Comparison of ENCODE assay signal across 10 mouse cellular contexts in the genomic region with DNA sequence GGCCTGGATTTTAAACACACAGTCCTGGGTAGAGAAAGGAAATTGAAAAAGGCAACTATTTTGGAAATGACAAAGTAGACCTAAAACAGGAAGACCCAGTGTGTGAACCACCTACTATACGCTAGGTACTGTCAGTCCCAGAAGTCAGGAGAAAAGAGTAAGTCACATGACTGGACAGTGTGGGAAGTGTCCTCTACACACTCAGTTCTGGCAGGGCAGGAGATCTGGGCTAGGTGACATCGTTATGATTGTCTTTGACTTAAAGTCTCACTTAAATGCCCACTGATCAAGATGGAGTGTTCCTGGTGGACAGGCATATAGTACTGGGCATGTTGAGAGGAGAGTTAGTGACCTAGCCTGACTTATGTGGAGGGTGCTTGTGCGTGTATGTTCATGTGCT. TPM values are rescaled to one million over a fixed set of nuclear protein-coding genes. Genes with fewer than 3 reads are reported as not detected.
A peak's percentile ranks its signal among the peaks of the same experiment; 100 is the strongest.
DNase-seq lines count a peak whose midpoint lies in the region; ATAC-seq and TF ChIP-seq lines count a peak whose summit lies in the region.
"Had no signal": no experiment of that assay in that cellular context is flagged by ENCODE, and none has a peak within 500 bp of the region (broad histone marks: within the 10 kb centered on the region; RNA-seq: fewer than 3 reads in every experiment).

No protein-coding gene starts in this region.

- no peak overlapping the region for H3K9ac ChIP-seq in kidney, embryonic 14.5 days (ENCODE audit: low read depth, low read length)
- H3K9ac ChIP-seq in MEL (ENCODE audit: control insufficient read depth, low read depth, low read length, poor library complexity, severe bottlenecking) = no peak overlapping the region

- WGBS in kidney, embryonic 14.5 days = 93% methylated on average over 3 of the region's 3 CpGs
- 95% methylated on average over 3 of the region's 3 CpGs for WGBS in limb, embryonic 10.5 days

- no peak for ATAC-seq in kidney, embryonic 14.5 days (ENCODE audit: low FRiP score, low TSS enrichment)
- no peak for ATAC-seq in CD4-positive, CD25-positive, alpha-beta regulatory T cell, adult 4 months

- peaks cover 49% of the 10 kb centered on the region for H3K4me1 ChIP-seq in kidney, embryonic 14.5 days (ENCODE audit: control insufficient read depth, insufficient read depth, low read length)
- H3K4me1 ChIP-seq in MEL (ENCODE audit: control insufficient read depth in 1 of 2, insufficient read depth in 2 of 2, low read length in 2 of 2) = peaks cover 19 to 60% of the 10 kb centered on the region in 2 experiments
- H3K4me1 ChIP-seq in brown adipose tissue, adult 24 weeks (ENCODE audit: control insufficient read depth, insufficient read depth, insufficient read length, low read length) = peaks cover 30% of the 10 kb centered on the region
- peaks cover 65% of the 10 kb centered on the region for H3K4me1 ChIP-seq in limb, embryonic 10.5 days

- H3K27ac ChIP-seq in kidney, embryonic 14.5 days (ENCODE audit: low read depth, low read length) = peak overlapping the region; percentile 81; the same call in 1 of the 2 replicates
- no peak overlapping the region for H3K27ac ChIP-seq in MEL (ENCODE audit: control insufficient read depth, low read depth, low read length)
- H3K27ac ChIP-seq in brown adipose tissue, adult 24 weeks (replicated peaks; ENCODE audit: low read depth, low read length) = peak overlapping the region; percentile 71
- peak overlapping the region; percentile 82 for H3K27ac ChIP-seq in limb, embryonic 10.5 days

- no peaks in the 10 kb centered on the region for H3K27me3 ChIP-seq in kidney, embryonic 14.5 days (ENCODE audit: control insufficient read depth, insufficient read depth, low read length)
- H3K27me3 ChIP-seq in MEL (ENCODE audit: control insufficient read depth in 1 of 2, insufficient read depth in 2 of 2, low read length in 2 of 2) = no peaks in the 10 kb centered on the region
- H3K27me3 ChIP-seq in limb, embryonic 10.5 days (ENCODE audit: low read depth, poor library complexity, severe bottlenecking) = peaks cover 29% of the 10 kb centered on the region

- DNase-seq in kidney, postnatal 14 days = no peak
- no peak for DNase-seq in MEL (ENCODE audit: low read depth, low spot score)
- no peak for DNase-seq in limb, embryonic 10.5 days (ENCODE audit: low spot score)
- DNase-seq in adrenal gland, postnatal 14 days = no peak
- DNase-seq: cerebellum, adult 18-20 months; thymus, postnatal 4 days had no signal

- no peak overlapping the region for H3K4me3 ChIP-seq in kidney, embryonic 14.5 days (ENCODE audit: low read length)
- H3K4me3 ChIP-seq in MEL (ENCODE audit: control insufficient read depth in 1 of 2, insufficient read depth in 1 of 2, low read depth in 2 of 2, low read length in 2 of 2) = no peak overlapping the region
- peak overlapping the region; percentile 1 for H3K4me3 ChIP-seq in brown adipose tissue, adult 24 weeks (ENCODE audit: insufficient read depth, low read depth, low read length)
- H3K4me3 ChIP-seq in limb, embryonic 10.5 days = no peak overlapping the region
- H3K4me3 ChIP-seq: midbrain, embryonic 10.5 days had no signal

- peaks cover 4% of the 10 kb centered on the region; the same call in 1 of the 2 replicates for H3K36me3 ChIP-seq in kidney, embryonic 14.5 days (ENCODE audit: control insufficient read depth, insufficient read depth, low read length)
- H3K36me3 ChIP-seq in MEL (ENCODE audit: control insufficient read depth in 1 of 2, insufficient read depth in 2 of 2, low read length in 2 of 2) = peaks cover 0 to 49% of the 10 kb centered on the region in 2 experiments; a peak in 2 of 4 replicates
- H3K36me3 ChIP-seq in limb, embryonic 10.5 days = no peaks in the 10 kb centered on the region
- H3K36me3 ChIP-seq: midbrain, embryonic 10.5 days had no signal

- no peak for TF ChIP-seq EP300 in MEL (IDR thresholded peaks at IDR 0.05; ENCODE audit: low read depth in 1 of 2, low read length in 2 of 2)

- TF ChIP-seq RAD21 in MEL (IDR thresholded peaks at IDR 0.05; ENCODE audit: low read depth, low read length) = no peak

- no peaks in the 10 kb centered on the region for H3K79me2 ChIP-seq in MEL (ENCODE audit: control insufficient read depth, insufficient read depth, low read length, poor library complexity)

- 0 out of 2 replicates have a peak overlapping the region, but pooled peaks have one; percentile 5 for H3K4me2 ChIP-seq in kidney, embryonic 14.5 days (replicated peaks; ENCODE audit: low read depth, low read length)

- TF ChIP-seq POLR2A in MEL (IDR thresholded peaks at IDR 0.05; ENCODE audit: control insufficient read depth in 1 of 2, insufficient read depth in 1 of 2, low read depth in 1 of 2, low read length in 2 of 2, poor library complexity in 1 of 2) = no peak

- H3K9me3 ChIP-seq in kidney, embryonic 14.5 days (ENCODE audit: control insufficient read depth, low read length) = no peaks in the 10 kb centered on the region
- no peaks in the 10 kb centered on the region for H3K9me3 ChIP-seq in MEL (replicated peaks; ENCODE audit: insufficient read depth, low read length)
- no peaks in the 10 kb centered on the region for H3K9me3 ChIP-seq in limb, embryonic 10.5 days (replicated peaks)
- H3K9me3 ChIP-seq: midbrain, embryonic 10.5 days had no signal

- TF ChIP-seq CTCF in MEL (IDR thresholded peaks at IDR 0.05 in 2 of 3, conservative IDR thresholded peaks at IDR 0.05 in 1 of 3; ENCODE audit: control insufficient read depth in 1 of 3, insufficient read depth in 1 of 3, low read depth in 2 of 3, low read length in 3 of 3, poor library complexity in 1 of 3, severe bottlenecking in 1 of 3) = no peak

TF ChIP-seq in MEL, 35 proteins besides CTCF, POLR2A, EP300 and RAD21:
- no peak for TF ChIP-seq MYB (IDR thresholded peaks at IDR 0.05; ENCODE audit: low read depth, low read length)
- peak; percentile 87 for TF ChIP-seq ZKSCAN1 (IDR thresholded peaks at IDR 0.05; ENCODE audit: low read depth, low read length)
- TF ChIP-seq USF1 (IDR thresholded peaks at IDR 0.05; ENCODE audit: low read depth, low read length) = peak; percentile 57; the same call in 1 of the 2 replicates
- no peak for TF ChIP-seq RCOR1 (IDR thresholded peaks at IDR 0.05; ENCODE audit: low read depth, low read length)

RNA-seq across cellular contexts. Expression of a gene that starts 3.7 kb away (rescaled TPM):
- 463 and 482 TPM in 2 replicates for polyA plus RNA-seq in kidney, embryonic 14.5 days (2014; fragmentation: Nextera tagmentation; extraction: Ambion mirVana)
- total RNA-seq in MEL (2012; rRNA removed) = 33.9 and 147 TPM in 2 replicates
- polyA plus RNA-seq in MEL (2012; ENCODE audit: insufficient read depth in 1 of 2, insufficient read length in 2 of 2, low read depth in 1 of 2, low replicate concordance in 2 of 2, missing spikeins in 1 of 2) = 100 to 1,000 TPM in 1 of 2 experiments, not detected in 1; 190 TPM
- 603 and 650 TPM in 2 replicates for polyA plus RNA-seq in brown adipose tissue, adult 24 weeks (2012; ENCODE audit: insufficient read depth, insufficient read length, missing spikeins)
- polyA plus RNA-seq in limb, embryonic 10.5 days (2016; fragmentation: Nextera tagmentation; extraction: Ambion mirVana) = 101 and 138 TPM in 2 replicates
- total RNA-seq in adrenal gland, postnatal 14 days (2021) = 302 and 335 TPM in 2 replicates
- 100 to 1,000 TPM in 1 of 2 experiments, 10 to 100 TPM in 1; 95.7 to 127 TPM for polyA plus RNA-seq in CD4-positive, CD25-positive, alpha-beta regulatory T cell, adult 4 months (2017; shearing (Covaris generic))

RNA-seq across cellular contexts. Expression of a gene that starts 59.4 kb away (rescaled TPM):
- polyA plus RNA-seq in kidney, embryonic 14.5 days (2014; fragmentation: Nextera tagmentation; extraction: Ambion mirVana) = 19.7 and 23.3 TPM in 2 replicates
- total RNA-seq in MEL (2012; rRNA removed) = 14.6 and 15.7 TPM in 2 replicates
- 10 to 100 TPM in 1 of 2 experiments, not detected in 1; 11.6 TPM for polyA plus RNA-seq in MEL (2012; ENCODE audit: insufficient read depth in 1 of 2, insufficient read length in 2 of 2, low read depth in 1 of 2, low replicate concordance in 2 of 2, missing spikeins in 1 of 2)
- polyA plus RNA-seq in brown adipose tissue, adult 24 weeks (2012; ENCODE audit: insufficient read depth, insufficient read length, missing spikeins) = 4.2 and 5.0 TPM in 2 replicates
- polyA plus RNA-seq in limb, embryonic 10.5 days (2016; fragmentation: Nextera tagmentation; extraction: Ambion mirVana) = 22.5 and 25.2 TPM in 2 replicates
- 14.3 and 16.3 TPM in 2 replicates for total RNA-seq in adrenal gland, postnatal 14 days (2021)
- 10 to 100 TPM; 24.5 to 31.2 TPM for polyA plus RNA-seq in CD4-positive, CD25-positive, alpha-beta regulatory T cell, adult 4 months (2017; shearing (Covaris generic))
